Mouse (Mus musculus) liver, adult 2 months (tissue): ENCODE data around the gene Syt9. TPM values are rescaled to one million over a fixed set of nuclear protein-coding genes. Genes with fewer than 3 reads are reported as not detected.

Experiments
- DNase-seq: peaks from one replicate; pipeline ENCODE4 v3.0.0-alpha.2; 2011; ENCODE audit warnings: low read depth, low spot score; ENCODE audit errors: extremely low read depth
- H3K27ac ChIP-seq: fragments of 200-500 bp; replicated peaks from 2 replicates; pipeline ENCODE4 v1.5.1; 2012; ENCODE audit warnings: low read depth, mild to moderate bottlenecking, control low read depth, inconsistent platforms, low read length; ENCODE audit not compliant: insufficient read depth
- H3K27me3 ChIP-seq: fragments of 200-500 bp; 2 replicates; pipeline ENCODE4 v1.6.1; 2012; ENCODE audit warnings: mild to moderate bottlenecking, moderate library complexity, low read length, inconsistent platforms; ENCODE audit not compliant: control insufficient read depth, insufficient read depth
- H3K36me3 ChIP-seq: fragments of 200-500 bp; 2 replicates; pipeline ENCODE4 v1.6.1; 2012; ENCODE audit warnings: low read length, inconsistent platforms; ENCODE audit not compliant: control insufficient read depth, insufficient read depth
- H3K4me1 ChIP-seq: fragments of 200-500 bp; 2 replicates; pipeline ENCODE4 v1.6.1; 2011; ENCODE audit warnings: low read length; ENCODE audit not compliant: control insufficient read depth, insufficient read depth
- H3K4me3 ChIP-seq: fragments of 200-500 bp; 2 replicates; pipeline ENCODE4 v1.5.1; 2011; ENCODE audit warnings: low read depth, mild to moderate bottlenecking, control low read depth, low read length, moderate library complexity; ENCODE audit not compliant: insufficient read depth
- H3K79me2 ChIP-seq: fragments of 200-500 bp; 2 replicates; pipeline ENCODE4 v1.6.1; 2012; ENCODE audit warnings: inconsistent platforms, mild to moderate bottlenecking, low read length, moderate library complexity; ENCODE audit not compliant: control insufficient read depth, insufficient read depth
- H3K9ac ChIP-seq: fragments of 200-500 bp; 2 replicates; pipeline ENCODE4 v1.6.1; 2012; ENCODE audit warnings: low read depth, mild to moderate bottlenecking, control low read depth, inconsistent platforms, low read length
- CTCF ChIP-seq: fragments of 200-500 bp; IDR thresholded peaks from 2 replicates; pipeline ENCODE4 v1.5.1; 2011; ENCODE audit warnings: low read depth, low read length, control low read depth
- POLR2A ChIP-seq: fragments of 200-500 bp; IDR thresholded peaks from 2 replicates; pipeline ENCODE4 v1.6.1; 2011; ENCODE audit warnings: low read length, control low read depth; ENCODE audit not compliant: insufficient read depth; ENCODE audit errors: extremely low read depth
- WGBS: fragments of 180-500 bp; shearing (Covaris S2); methylation state at CpG from one replicate; pipeline ENCODE4 v1.1.7; 2018; 5-methylcytosine and 5-hydroxymethylcytosine counted together
- polyA plus RNA-seq: library from polyadenylated mRNA; depleted of rRNA; stranded (reverse); fragments of >200 nt; gene quantifications from 2 replicates; pipeline ENCODE4 v1.2.3, GENCODE M21; 2012; rRNA removed
- total RNA-seq: library from RNA; depleted of rRNA; stranded (reverse); fragments of >200 nt; gene quantifications from 2 replicates; pipeline ENCODE4 v1.2.3, GENCODE M21; 2014; rRNA removed

The Syt9 gene
- total and polyA plus RNA-seq, 2 experiments = 0.28 to 0.45 TPM

DNA sequence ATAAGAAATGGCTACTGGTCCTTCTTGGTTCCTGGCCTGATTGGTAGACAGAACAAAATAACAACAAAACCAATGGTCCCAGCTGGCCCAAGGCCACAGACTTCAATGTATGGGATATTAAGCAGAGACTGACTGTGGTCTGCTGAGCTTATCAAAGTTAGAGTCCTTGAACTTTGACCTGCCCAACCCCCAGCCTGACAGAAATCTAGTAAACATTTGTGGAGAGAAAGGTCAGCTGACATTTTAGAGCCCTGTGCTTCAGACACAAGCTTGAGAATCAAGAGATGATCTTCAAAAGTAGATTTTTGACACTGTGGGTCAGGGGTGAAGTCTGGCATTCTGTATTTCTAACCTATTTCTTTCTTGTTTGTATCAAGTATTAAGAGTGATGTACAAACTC lies 226.2 kb downstream of the Syt9 start:
- Histone ChIP-seq H3K9ac (peak overlapping the region; percentile 61), H3K27ac (peak overlapping the region; percentile 96), H3K79me2 (peaks cover 27% of the 10 kb centered on the region; the same call in 1 of the 2 replicates), H3K4me1 (peaks cover 16% of the 10 kb centered on the region), H3K27me3 (no peaks in the 10 kb centered on the region), H3K36me3 (no peaks in the 10 kb centered on the region), H3K4me3 (peak overlapping the region; percentile 66)
- DNase-seq = peak; percentile 90
- TF ChIP-seq CTCF (no peak), POLR2A (no peak)

- WGBS = 78% methylated on average over 3 of the region's 3 CpGs
- no peak overlapping the region for H3K4me3 ChIP-seq
- 0 out of 2 replicates have a peak, but pooled peaks cover 4% of the 10 kb centered on the region for H3K36me3 ChIP-seq
- H3K4me1 ChIP-seq = peaks cover 16% of the 10 kb centered on the region
- H3K79me2 ChIP-seq = peaks cover 38% of the 10 kb centered on the region
- no peak overlapping the region for H3K9ac ChIP-seq
- no peaks in the 10 kb centered on the region for H3K27me3 ChIP-seq
- DNase-seq = no peak
- TF ChIP-seq CTCF = no peak
- TF ChIP-seq POLR2A = no peak
- no peak overlapping the region for H3K27ac ChIP-seq
Measured at GRCm38 (mm10) chr7:107597956-107598355, 227.4 kb downstream of the Syt9 start.

Other genes starting within 250 kb of the Syt9 start
- not detected in 2 replicates for gene Olfr715, start 239.6 kb upstream of the Syt9 start, total RNA-seq
- not detected in 2 replicates for gene Olfr715, start 239.6 kb upstream of the Syt9 start, polyA plus RNA-seq
- not detected in 2 replicates for gene Olfr716, start 232.4 kb upstream of the Syt9 start, total RNA-seq
- not detected in 2 replicates for gene Olfr716, start 232.4 kb upstream of the Syt9 start, polyA plus RNA-seq
- gene Nlrp14, start 203.7 kb upstream of the Syt9 start, total RNA-seq = not detected in 2 replicates
- not detected in 2 replicates for gene Nlrp14, start 203.7 kb upstream of the Syt9 start, polyA plus RNA-seq
- not detected in 2 replicates for gene Rbmxl2, start 161.3 kb upstream of the Syt9 start, total RNA-seq
- not detected in 2 replicates for gene Rbmxl2, start 161.3 kb upstream of the Syt9 start, polyA plus RNA-seq
- gene Olfml1, start 196.7 kb downstream of the Syt9 start, total RNA-seq = 9.6 and 13.5 TPM in 2 replicates
- 5.4 and 8.9 TPM in 2 replicates for gene Olfml1, start 196.7 kb downstream of the Syt9 start, polyA plus RNA-seq
- 20.9 and 24.8 TPM in 2 replicates for gene Ppfibp2, start 224.5 kb downstream of the Syt9 start, total RNA-seq
- 9.6 and 9.9 TPM in 2 replicates for gene Ppfibp2, start 224.5 kb downstream of the Syt9 start, polyA plus RNA-seq